Mouse (Mus musculus): ENCODE results near the gene Abcc8. TPM values are rescaled to one million over a fixed set of nuclear protein-coding genes. Genes with fewer than 3 reads are reported as not detected.

Abcc8 gene
- polyA plus RNA-seq, 1 experiment from 2014 or later, result 3.0 TPM

GRCm38 (mm10) chr7:46128196-46128595, 51.6 kb downstream of the Abcc8 start:
- H3K27me3 ChIP-seq, result peaks cover 25% of the 10 kb centered on the region
- H3K27ac ChIP-seq, result no peak overlapping the region
- 32% methylated on average over 7 of the region's 7 CpGs for WGBS
- no peak overlapping the region for H3K4me2 ChIP-seq
- no peak for ATAC-seq (ENCODE audit: borderline replicate concordance, extremely low read depth, low FRiP score, low TSS enrichment)
- peaks cover 17% of the 10 kb centered on the region for H3K4me1 ChIP-seq
- no peak overlapping the region for H3K9ac ChIP-seq
- H3K36me3 ChIP-seq, result no peaks in the 10 kb centered on the region
- no peak overlapping the region for H3K4me3 ChIP-seq
- no peaks in the 10 kb centered on the region for H3K9me3 ChIP-seq

GRCm38 (mm10) chr7:46125340-46125739, 54.5 kb downstream of the Abcc8 start:
- Histone ChIP-seq H3K4me1 (peaks cover 23% of the 10 kb centered on the region), H3K9ac (no peak overlapping the region), H3K27me3 (peaks cover 25% of the 10 kb centered on the region), H3K36me3 (no peaks in the 10 kb centered on the region), H3K9me3 (no peaks in the 10 kb centered on the region), H3K4me3 (no peak overlapping the region), H3K27ac (no peak overlapping the region), H3K4me2 (no peak overlapping the region)
- WGBS, result 71% methylated on average over 11 of the region's 11 CpGs
- ATAC-seq (ENCODE audit: borderline replicate concordance, extremely low read depth, low FRiP score, low TSS enrichment), result no peak

- Histone ChIP-seq H3K27me3 (peaks cover 22% of the 10 kb centered on the region), H3K36me3 (no peaks in the 10 kb centered on the region), H3K4me3 (no peak overlapping the region), H3K4me2 (no peak overlapping the region), H3K9me3 (no peaks in the 10 kb centered on the region), H3K4me1 (peaks cover 23% of the 10 kb centered on the region), H3K27ac (no peak overlapping the region), H3K9ac (no peak overlapping the region)
- ATAC-seq (ENCODE audit: borderline replicate concordance, extremely low read depth, low FRiP score, low TSS enrichment), result no peak
- WGBS, result 43% methylated on average over 6 of the region's 6 CpGs
Measured at GRCm38 (mm10) chr7:46124460-46124859, 55.4 kb downstream of the Abcc8 start.

GRCm38 (mm10) chr7:46122964-46123363, 56.9 kb downstream of the Abcc8 start:
- no peaks in the 10 kb centered on the region for H3K36me3 ChIP-seq
- peaks cover 13% of the 10 kb centered on the region; the same call in 1 of the 2 replicates for H3K27me3 ChIP-seq
- no peak overlapping the region for H3K4me3 ChIP-seq
- H3K9ac ChIP-seq, result no peak overlapping the region
- no peaks in the 10 kb centered on the region for H3K9me3 ChIP-seq
- peaks cover 23% of the 10 kb centered on the region for H3K4me1 ChIP-seq
- no peak overlapping the region for H3K27ac ChIP-seq
- WGBS, result 8% methylated on average over 4 of the region's 4 CpGs
- no peak overlapping the region for H3K4me2 ChIP-seq
- peak; percentile 82 for ATAC-seq (ENCODE audit: borderline replicate concordance, extremely low read depth, low FRiP score, low TSS enrichment)

GRCm38 (mm10) chr7:46117035-46117434, 62.8 kb downstream of the Abcc8 start:
- WGBS, result 86% methylated on average over 16 of the region's 16 CpGs
- H3K4me2 ChIP-seq, result no peak overlapping the region
- H3K36me3 ChIP-seq, result no peaks in the 10 kb centered on the region
- no peak for ATAC-seq (ENCODE audit: borderline replicate concordance, extremely low read depth, low FRiP score, low TSS enrichment)
- H3K27ac ChIP-seq, result no peak overlapping the region
- H3K9ac ChIP-seq, result no peak overlapping the region
- H3K9me3 ChIP-seq, result no peaks in the 10 kb centered on the region
- peaks cover 9% of the 10 kb centered on the region; the same call in 1 of the 2 replicates for H3K4me1 ChIP-seq
- H3K4me3 ChIP-seq, result no peak overlapping the region
- peaks cover 9% of the 10 kb centered on the region; the same call in 1 of the 2 replicates for H3K27me3 ChIP-seq

GRCm38 (mm10) chr7:46116118-46116581, 63.7 kb downstream of the Abcc8 start:
- Histone ChIP-seq H3K27ac (no peak overlapping the region), H3K9ac (no peak overlapping the region), H3K4me3 (no peak overlapping the region), H3K4me1 (peaks cover 9% of the 10 kb centered on the region; the same call in 1 of the 2 replicates), H3K9me3 (no peaks in the 10 kb centered on the region), H3K4me2 (no peak overlapping the region), H3K36me3 (no peaks in the 10 kb centered on the region), H3K27me3 (peaks cover 9% of the 10 kb centered on the region; the same call in 1 of the 2 replicates)
- WGBS, result 31% methylated on average over 10 of the region's 10 CpGs
- ATAC-seq (ENCODE audit: borderline replicate concordance, extremely low read depth, low FRiP score, low TSS enrichment), result no peak

DNA sequence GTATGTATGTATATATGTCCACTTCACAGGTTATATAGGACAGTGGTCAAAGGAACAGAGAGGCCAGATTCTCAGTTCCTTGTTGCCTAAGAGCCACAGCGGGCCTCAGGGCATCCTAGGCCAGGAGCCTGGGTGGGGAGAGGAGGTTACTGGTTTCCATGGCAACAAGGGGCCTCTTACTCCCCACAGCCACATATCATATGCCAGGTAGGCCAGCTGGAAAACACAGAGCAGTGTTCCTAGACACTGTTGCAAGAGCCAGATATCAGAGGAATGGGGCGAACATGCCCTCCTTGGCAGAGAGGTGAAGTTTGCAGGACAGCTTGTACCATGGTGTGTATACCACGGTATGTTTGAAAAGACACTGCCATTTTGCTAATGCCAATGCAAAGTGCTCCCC, 66.4 kb downstream of the Abcc8 start:
- H3K4me1 ChIP-seq, result peaks cover 9% of the 10 kb centered on the region; the same call in 1 of the 2 replicates
- H3K27ac ChIP-seq, result no peak overlapping the region
- H3K4me3 ChIP-seq, result no peak overlapping the region
- no peak for ATAC-seq (ENCODE audit: borderline replicate concordance, extremely low read depth, low FRiP score, low TSS enrichment)
- no peaks in the 10 kb centered on the region for H3K36me3 ChIP-seq
- H3K9ac ChIP-seq, result no peak overlapping the region
- no peak overlapping the region for H3K4me2 ChIP-seq
- no peaks in the 10 kb centered on the region for H3K9me3 ChIP-seq
- WGBS, result 56% methylated on average over 3 of the region's 3 CpGs
- H3K27me3 ChIP-seq, result peaks cover 9% of the 10 kb centered on the region; the same call in 1 of the 2 replicates

GRCm38 (mm10) chr7:46111938-46112337, 67.9 kb downstream of the Abcc8 start:
- no peak for ATAC-seq (ENCODE audit: borderline replicate concordance, extremely low read depth, low FRiP score, low TSS enrichment)
- Histone ChIP-seq H3K27me3 (peaks cover 16% of the 10 kb centered on the region), H3K4me3 (no peak overlapping the region), H3K4me1 (peaks cover 9% of the 10 kb centered on the region; the same call in 1 of the 2 replicates), H3K36me3 (no peaks in the 10 kb centered on the region), H3K27ac (no peak overlapping the region), H3K9me3 (no peaks in the 10 kb centered on the region), H3K9ac (no peak overlapping the region), H3K4me2 (no peak overlapping the region)
- WGBS, result 61% methylated on average over 6 of the region's 6 CpGs

DNA sequence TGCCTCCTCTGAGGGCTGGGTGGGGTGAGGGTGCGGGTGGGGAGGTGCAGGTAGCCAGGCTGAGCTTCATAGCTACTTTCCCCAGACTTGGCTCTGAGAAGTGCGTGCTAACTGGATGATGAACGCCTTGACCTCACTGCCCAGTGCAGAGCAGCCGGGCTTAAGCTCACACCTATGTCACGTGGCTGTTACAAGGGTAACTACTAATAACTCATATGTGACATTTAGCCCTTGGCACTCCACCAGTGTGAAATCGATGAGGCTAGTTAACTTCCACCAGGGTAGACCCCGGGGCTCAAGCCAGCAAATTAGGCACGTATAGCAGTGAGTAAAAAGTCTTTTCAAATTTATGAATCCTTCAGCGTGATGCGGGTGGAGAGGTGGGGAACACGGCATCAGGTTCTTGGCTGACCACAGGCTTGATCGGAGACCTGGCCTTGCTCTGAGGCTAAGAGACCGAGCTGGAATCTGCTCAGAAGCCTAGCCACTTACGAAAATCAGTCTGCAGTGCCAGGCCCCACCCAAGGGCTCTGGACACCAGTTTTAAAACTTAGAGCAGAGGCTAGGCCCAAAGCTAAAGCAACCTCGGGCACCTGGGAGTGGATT, 68.5 kb downstream of the Abcc8 start:
- Histone ChIP-seq H3K9me3 (no peaks in the 10 kb centered on the region), H3K27me3 (peaks cover 16% of the 10 kb centered on the region), H3K9ac (no peak overlapping the region), H3K27ac (no peak overlapping the region), H3K4me1 (peaks cover 8% of the 10 kb centered on the region; the same call in 1 of the 2 replicates), H3K4me3 (no peak overlapping the region), H3K4me2 (no peak overlapping the region), H3K36me3 (no peaks in the 10 kb centered on the region)
- WGBS, result 71% methylated on average over 15 of the region's 15 CpGs
- no peak for ATAC-seq (ENCODE audit: borderline replicate concordance, extremely low read depth, low FRiP score, low TSS enrichment)

GRCm38 (mm10) chr7:46110079-46110478, 69.8 kb downstream of the Abcc8 start:
- Histone ChIP-seq H3K27ac (no peak overlapping the region), H3K4me3 (no peak overlapping the region), H3K36me3 (no peaks in the 10 kb centered on the region), H3K27me3 (peaks cover 23% of the 10 kb centered on the region), H3K4me2 (no peak overlapping the region), H3K9ac (no peak overlapping the region), H3K9me3 (no peaks in the 10 kb centered on the region), H3K4me1 (no peaks in the 10 kb centered on the region)
- 64% methylated on average over 3 of the region's 3 CpGs for WGBS
- ATAC-seq (ENCODE audit: borderline replicate concordance, extremely low read depth, low FRiP score, low TSS enrichment), result no peak

- no peak overlapping the region for H3K9ac ChIP-seq
- peaks cover 3% of the 10 kb centered on the region; the same call in 1 of the 2 replicates for H3K4me1 ChIP-seq
- H3K36me3 ChIP-seq, result no peaks in the 10 kb centered on the region
- H3K4me2 ChIP-seq, result no peak overlapping the region
- H3K27me3 ChIP-seq, result peaks cover 32% of the 10 kb centered on the region
- WGBS, result 85% methylated on average over 7 of the region's 7 CpGs
- no peak overlapping the region for H3K4me3 ChIP-seq
- H3K27ac ChIP-seq, result no peak overlapping the region
- H3K9me3 ChIP-seq, result no peaks in the 10 kb centered on the region
- no peak for ATAC-seq (ENCODE audit: borderline replicate concordance, extremely low read depth, low FRiP score, low TSS enrichment)
Measured at GRCm38 (mm10) chr7:46105484-46105883, 74.3 kb downstream of the Abcc8 start.

DNA sequence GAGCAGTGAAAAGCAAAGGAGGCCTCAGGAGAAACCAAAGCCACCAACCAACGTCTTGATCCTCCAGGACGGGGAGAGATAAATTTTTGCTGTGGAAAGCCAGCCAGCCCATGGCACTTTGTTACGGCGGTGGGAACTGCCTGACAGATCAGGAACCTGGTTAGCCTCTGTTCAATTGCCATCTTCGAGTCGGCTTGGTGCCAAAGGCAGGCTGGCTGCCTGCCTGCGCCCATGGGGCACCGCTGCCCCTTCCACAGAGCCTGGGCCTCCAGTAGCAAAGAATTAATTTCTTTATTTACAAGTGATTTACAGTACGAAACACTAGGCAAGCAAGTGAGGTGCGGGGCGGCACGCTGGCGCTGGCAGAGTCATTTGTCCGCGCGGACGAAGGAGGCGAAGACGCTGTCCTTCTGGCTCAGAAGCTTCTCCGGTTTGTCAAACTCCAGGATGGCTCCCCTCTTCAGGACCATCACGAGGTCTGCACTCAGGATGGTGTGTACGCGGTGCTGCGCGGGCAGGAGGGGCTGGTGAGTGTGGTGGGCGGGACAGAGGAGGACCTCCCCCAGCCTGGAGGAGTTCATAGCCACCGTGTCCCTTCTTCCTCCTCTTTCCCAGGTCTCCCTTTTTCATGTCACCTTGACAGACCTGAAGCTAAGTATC, 75.4 kb downstream of the Abcc8 start:
- H3K27me3 ChIP-seq, result peaks cover 42% of the 10 kb centered on the region
- WGBS, result 75% methylated on average over 27 of the region's 27 CpGs
- H3K4me1 ChIP-seq, result peaks cover 3% of the 10 kb centered on the region; the same call in 1 of the 2 replicates
- no peaks in the 10 kb centered on the region for H3K36me3 ChIP-seq
- no peaks in the 10 kb centered on the region for H3K9me3 ChIP-seq
- no peak overlapping the region for H3K4me2 ChIP-seq
- ATAC-seq (ENCODE audit: borderline replicate concordance, extremely low read depth, low FRiP score, low TSS enrichment), result no peak
- H3K27ac ChIP-seq, result no peak overlapping the region
- H3K9ac ChIP-seq, result no peak overlapping the region
- H3K4me3 ChIP-seq, result no peak overlapping the region

Data from lung, embryonic 15.5 days (tissue).